Mouse (Mus musculus): Measurements from ENCODE around the gene Gemin5. TPM values are rescaled to one million over a fixed set of nuclear protein-coding genes. Genes with fewer than 3 reads are reported as not detected.
"Not testable (repeated sequence)": the region's sequence is repeated elsewhere in the genome, so short reads cannot be mapped to it uniquely, and the experiment has no call there.

Gene Gemin5
- polyA plus RNA-seq, 1 experiment from 2014 or later = 14.9 TPM

DNA sequence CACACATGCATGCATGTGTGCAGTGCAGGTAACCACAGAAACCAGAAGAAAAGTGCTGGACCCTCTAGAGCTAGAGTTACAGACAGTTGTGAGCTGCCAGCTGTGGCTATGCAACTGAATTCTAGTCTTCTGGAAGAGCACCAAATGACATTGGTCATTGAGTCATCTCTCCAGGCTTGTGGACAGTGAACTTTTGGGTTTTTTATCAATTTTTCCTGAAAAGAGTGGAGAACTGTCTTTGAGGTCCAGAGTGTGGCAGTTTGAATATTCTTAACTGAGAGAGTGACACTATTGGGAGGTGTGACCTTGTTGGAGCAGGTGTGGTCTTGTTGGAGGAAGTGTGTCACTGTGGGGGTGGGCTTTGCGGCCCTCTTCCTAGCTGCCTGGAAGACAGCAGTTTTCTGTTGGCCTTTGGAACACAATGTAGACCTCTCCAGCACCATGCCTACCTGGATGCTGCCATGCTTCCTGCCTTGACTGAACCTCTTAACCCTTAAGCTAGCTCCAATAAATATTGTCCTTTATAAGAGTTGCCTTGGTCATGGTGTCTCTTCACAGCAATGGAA lies 42.1 kb upstream of the Gemin5 start:
- no peaks in the 10 kb centered on the region for H3K27me3 ChIP-seq (ENCODE audit: control insufficient read depth, insufficient read depth, low read length)
- H3K4me1 ChIP-seq (ENCODE audit: control insufficient read depth, insufficient read depth, low read length) = no peaks in the 10 kb centered on the region
- no peak overlapping the region for H3K9ac ChIP-seq (replicated peaks; ENCODE audit: low read depth, low read length)
- H3K36me3 ChIP-seq (ENCODE audit: control insufficient read depth, insufficient read depth, low read length) = no peaks in the 10 kb centered on the region
- no peak overlapping the region for H3K4me2 ChIP-seq (ENCODE audit: low read depth, low read length)
- H3K27ac ChIP-seq (ENCODE audit: low read depth, low read length) = no peak overlapping the region
- 88% methylated on average over 1 of the region's 1 CpGs for WGBS
- H3K4me3 ChIP-seq (ENCODE audit: low read depth, low read length) = no peak overlapping the region
- no peaks in the 10 kb centered on the region for H3K9me3 ChIP-seq (ENCODE audit: control insufficient read depth, low read length)
- no peak for ATAC-seq (ENCODE audit: low read depth)

DNA sequence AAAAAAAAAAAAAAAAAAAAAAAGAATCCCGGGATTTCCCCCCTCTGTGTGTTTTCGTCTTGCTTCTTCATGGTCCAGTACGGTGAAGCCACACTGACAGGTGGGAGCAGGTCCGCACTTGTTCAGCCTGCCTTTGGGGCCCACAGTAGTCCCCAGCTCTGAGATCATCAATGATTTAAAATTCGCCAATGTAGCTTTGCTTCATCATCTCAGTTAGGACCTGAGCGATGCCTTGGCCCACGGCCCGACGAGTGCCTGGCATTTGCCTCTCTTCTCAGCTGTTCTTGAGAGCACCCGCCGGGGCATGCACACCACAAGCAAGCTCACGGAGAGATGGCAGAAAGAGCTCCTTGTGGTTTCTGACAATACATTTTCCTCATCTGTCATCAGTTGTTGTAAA lies 32.7 kb upstream of the Gemin5 start:
- no peak for ATAC-seq (ENCODE audit: low read depth)
- H3K27ac ChIP-seq (ENCODE audit: low read depth, low read length) = no peak overlapping the region
- H3K27me3 ChIP-seq (ENCODE audit: control insufficient read depth, insufficient read depth, low read length) = no peaks in the 10 kb centered on the region
- no peak overlapping the region for H3K9ac ChIP-seq (replicated peaks; ENCODE audit: low read depth, low read length)
- no peak overlapping the region for H3K4me3 ChIP-seq (ENCODE audit: low read depth, low read length)
- H3K4me1 ChIP-seq (ENCODE audit: control insufficient read depth, insufficient read depth, low read length) = no peaks in the 10 kb centered on the region
- 92% methylated on average over 12 of the region's 12 CpGs for WGBS
- no peak overlapping the region for H3K4me2 ChIP-seq (ENCODE audit: low read depth, low read length)
- no peaks in the 10 kb centered on the region for H3K36me3 ChIP-seq (ENCODE audit: control insufficient read depth, insufficient read depth, low read length)
- H3K9me3 ChIP-seq (ENCODE audit: control insufficient read depth, low read length) = no peaks in the 10 kb centered on the region

DNA sequence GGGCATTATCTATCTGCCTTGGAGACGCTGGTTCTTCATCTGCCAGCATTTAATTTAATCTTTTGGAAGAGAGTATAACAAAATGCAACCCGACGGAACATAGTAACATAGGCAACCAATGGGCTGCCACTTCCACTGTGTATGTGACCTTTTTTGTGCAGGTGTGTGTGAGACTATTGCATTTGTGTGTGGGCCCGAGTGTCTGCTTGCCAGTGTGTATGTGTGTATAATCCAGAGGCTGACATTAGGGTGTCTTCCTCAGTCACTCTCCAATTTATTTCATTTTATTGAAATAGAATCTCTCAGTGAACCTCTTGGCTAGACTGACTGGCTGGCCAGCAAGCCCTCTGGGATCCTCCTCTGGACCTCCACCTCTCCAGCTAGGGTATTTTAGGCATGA lies 31.9 kb upstream of the Gemin5 start:
- Histone ChIP-seq H3K27ac (ENCODE audit: low read depth, low read length) (no peak overlapping the region), H3K4me1 (ENCODE audit: control insufficient read depth, insufficient read depth, low read length) (no peaks in the 10 kb centered on the region), H3K4me2 (ENCODE audit: low read depth, low read length) (no peak overlapping the region), H3K9ac (replicated peaks; ENCODE audit: low read depth, low read length) (no peak overlapping the region), H3K27me3 (ENCODE audit: control insufficient read depth, insufficient read depth, low read length) (no peaks in the 10 kb centered on the region), H3K36me3 (ENCODE audit: control insufficient read depth, insufficient read depth, low read length) (no peaks in the 10 kb centered on the region), H3K4me3 (ENCODE audit: low read depth, low read length) (no peak overlapping the region), H3K9me3 (ENCODE audit: control insufficient read depth, low read length) (no peaks in the 10 kb centered on the region)
- 97% methylated on average over 4 of the region's 4 CpGs for WGBS
- no peak for ATAC-seq (ENCODE audit: low read depth)

- Histone ChIP-seq H3K4me3 (ENCODE audit: low read depth, low read length) (peak within 1 kb of the TSS; percentile 32), H3K9ac (replicated peaks; ENCODE audit: low read depth, low read length) (peak within 1 kb of the TSS; percentile 21; the same call in 1 of the 2 replicates), H3K4me2 (ENCODE audit: low read depth, low read length) (peak within 1 kb of the TSS; percentile 55)
- H3K27me3 ChIP-seq (ENCODE audit: control insufficient read depth, insufficient read depth, low read length); H3K27ac ChIP-seq (ENCODE audit: low read depth, low read length); H3K36me3 ChIP-seq (ENCODE audit: control insufficient read depth, insufficient read depth, low read length); H3K9me3 ChIP-seq (ENCODE audit: control insufficient read depth, low read length); H3K4me1 ChIP-seq (ENCODE audit: control insufficient read depth, insufficient read depth, low read length); ATAC-seq (ENCODE audit: low read depth): not testable (repeated sequence)
- 9% methylated on average over 14 of the region's 15 CpGs for WGBS
Observed at GRCm38 (mm10) chr11:58199229-58200037, 31.1 kb upstream of the Gemin5 start, which contains the start of the genes Igtp and Irgm2. Gene Igtp (plus strand): TSS chr11:58199556. Gene Irgm2 (plus strand): TSS chr11:58199618.

GRCm38 (mm10) chr11:58198663-58199062 lies 30.3 kb upstream of the Gemin5 start:
- WGBS = 89% methylated on average over 4 of the region's 4 CpGs

DNA sequence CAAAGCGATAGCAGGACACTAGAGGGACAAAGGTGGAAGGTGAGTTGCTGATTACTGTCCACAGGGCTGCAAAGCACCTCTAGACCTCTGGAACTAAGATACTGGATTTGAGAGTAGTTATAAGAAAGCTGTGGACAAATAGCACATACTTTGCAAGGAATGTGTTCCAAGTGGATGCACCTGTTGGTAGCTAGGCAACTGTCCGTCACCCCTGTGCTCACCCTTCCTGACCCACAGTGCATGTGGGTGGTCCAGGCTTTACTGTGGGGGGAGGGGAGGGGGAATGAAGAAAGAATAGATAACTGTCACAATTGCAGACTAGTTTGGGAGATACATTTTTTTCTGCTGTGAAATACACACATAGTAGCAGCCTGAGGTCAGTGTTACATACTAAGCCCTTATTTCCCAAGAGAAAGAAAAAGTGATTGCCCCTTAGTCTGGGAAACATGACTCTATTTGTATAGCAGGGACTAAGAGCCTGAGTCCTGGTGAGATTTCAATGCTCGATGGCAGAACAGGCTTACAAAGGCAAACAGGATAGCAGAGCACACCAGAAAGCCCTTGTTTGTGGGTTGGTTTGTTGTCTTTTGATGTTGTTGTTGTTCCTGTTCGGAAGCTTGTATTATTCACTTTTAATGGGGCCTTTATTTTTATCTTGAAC lies 25.7 kb upstream of the Gemin5 start:
- Histone ChIP-seq H3K27ac (ENCODE audit: low read depth, low read length) (no peak overlapping the region), H3K4me3 (ENCODE audit: low read depth, low read length) (no peak overlapping the region), H3K4me2 (ENCODE audit: low read depth, low read length) (no peak overlapping the region), H3K9ac (replicated peaks; ENCODE audit: low read depth, low read length) (no peak overlapping the region), H3K36me3 (ENCODE audit: control insufficient read depth, insufficient read depth, low read length) (no peaks in the 10 kb centered on the region), H3K4me1 (ENCODE audit: control insufficient read depth, insufficient read depth, low read length) (no peaks in the 10 kb centered on the region), H3K27me3 (ENCODE audit: control insufficient read depth, insufficient read depth, low read length) (no peaks in the 10 kb centered on the region), H3K9me3 (ENCODE audit: control insufficient read depth, low read length) (no peaks in the 10 kb centered on the region)
- 48% methylated on average over 4 of the region's 4 CpGs for WGBS
- no peak for ATAC-seq (ENCODE audit: low read depth)

More at GRCm38 (mm10) chr11:58198663-58199062, 30.3 kb upstream of the Gemin5 start:
- H3K4me1 ChIP-seq (ENCODE audit: control insufficient read depth, insufficient read depth, low read length) = no peaks in the 10 kb centered on the region
- H3K36me3 ChIP-seq (ENCODE audit: control insufficient read depth, insufficient read depth, low read length) = no peaks in the 10 kb centered on the region
- H3K9ac ChIP-seq (replicated peaks; ENCODE audit: low read depth, low read length) = no peak overlapping the region
- no peaks in the 10 kb centered on the region for H3K27me3 ChIP-seq (ENCODE audit: control insufficient read depth, insufficient read depth, low read length)
- H3K9me3 ChIP-seq (ENCODE audit: control insufficient read depth, low read length) = no peaks in the 10 kb centered on the region
- ATAC-seq (ENCODE audit: low read depth) = no peak
- H3K4me2 ChIP-seq (ENCODE audit: low read depth, low read length) = no peak overlapping the region
- no peak overlapping the region for H3K4me3 ChIP-seq (ENCODE audit: low read depth, low read length)
- H3K27ac ChIP-seq (ENCODE audit: low read depth, low read length) = no peak overlapping the region

DNA sequence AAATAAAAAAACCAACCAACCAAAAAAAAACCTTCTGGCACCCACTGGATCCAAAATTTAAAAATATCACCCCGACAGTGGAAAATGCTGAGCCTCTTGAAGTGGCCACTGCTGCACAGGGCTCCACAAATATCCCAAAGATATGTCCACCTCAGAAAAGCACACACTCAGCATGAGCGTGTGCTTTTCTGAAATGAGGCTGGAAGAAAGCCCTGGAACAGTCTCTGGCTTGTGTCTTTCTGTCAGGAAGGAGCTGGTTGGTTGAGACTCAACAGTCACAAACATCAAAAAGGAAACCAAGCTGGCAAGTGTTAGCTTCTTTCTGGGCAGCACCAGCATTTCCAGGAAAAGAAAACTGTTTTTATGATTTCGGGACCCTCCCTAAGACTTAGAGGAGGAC lies 25.0 kb upstream of the Gemin5 start:
- Histone ChIP-seq H3K4me1 (ENCODE audit: control insufficient read depth, insufficient read depth, low read length) (no peaks in the 10 kb centered on the region), H3K4me3 (ENCODE audit: low read depth, low read length) (no peak overlapping the region), H3K9ac (replicated peaks; ENCODE audit: low read depth, low read length) (no peak overlapping the region), H3K4me2 (ENCODE audit: low read depth, low read length) (no peak overlapping the region), H3K9me3 (ENCODE audit: control insufficient read depth, low read length) (no peaks in the 10 kb centered on the region), H3K27ac (ENCODE audit: low read depth, low read length) (no peak overlapping the region), H3K36me3 (ENCODE audit: control insufficient read depth, insufficient read depth, low read length) (no peaks in the 10 kb centered on the region), H3K27me3 (ENCODE audit: control insufficient read depth, insufficient read depth, low read length) (no peaks in the 10 kb centered on the region)
- WGBS = 90% methylated on average over 3 of the region's 3 CpGs
- ATAC-seq (ENCODE audit: low read depth) = no peak

DNA sequence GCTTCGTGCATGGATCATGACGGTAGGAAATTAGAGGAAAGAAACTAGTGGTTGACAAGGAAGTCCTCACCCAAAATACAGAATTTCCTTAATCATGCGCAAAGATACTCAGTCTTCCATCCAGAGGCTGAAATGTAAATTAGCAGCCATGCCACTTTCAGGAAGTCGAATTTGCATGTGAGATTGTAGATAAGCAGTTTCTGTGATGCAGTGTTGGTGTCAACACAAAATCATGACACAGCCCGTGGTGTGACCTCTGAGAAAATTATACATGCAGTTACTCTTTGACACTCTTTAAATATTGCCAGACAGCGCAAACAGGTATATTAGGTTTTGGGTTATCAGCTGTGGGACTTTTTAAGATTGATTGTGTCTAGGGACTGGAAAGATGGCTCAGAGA lies 21.3 kb upstream of the Gemin5 start:
- Histone ChIP-seq H3K27ac (ENCODE audit: low read depth, low read length) (no peak overlapping the region), H3K9ac (replicated peaks; ENCODE audit: low read depth, low read length) (no peak overlapping the region), H3K4me2 (ENCODE audit: low read depth, low read length) (no peak overlapping the region), H3K9me3 (ENCODE audit: control insufficient read depth, low read length) (no peaks in the 10 kb centered on the region), H3K4me1 (ENCODE audit: control insufficient read depth, insufficient read depth, low read length) (no peaks in the 10 kb centered on the region), H3K4me3 (ENCODE audit: low read depth, low read length) (no peak overlapping the region), H3K36me3 (ENCODE audit: control insufficient read depth, insufficient read depth, low read length) (no peaks in the 10 kb centered on the region), H3K27me3 (ENCODE audit: control insufficient read depth, insufficient read depth, low read length) (no peaks in the 10 kb centered on the region)
- no peak for ATAC-seq (ENCODE audit: low read depth)
- WGBS = 97% methylated on average over 6 of the region's 6 CpGs

GRCm38 (mm10) chr11:58183579-58183978 lies 15.2 kb upstream of the Gemin5 start:
- Histone ChIP-seq H3K9ac (replicated peaks; ENCODE audit: low read depth, low read length) (no peak overlapping the region), H3K9me3 (ENCODE audit: control insufficient read depth, low read length) (no peaks in the 10 kb centered on the region), H3K4me3 (ENCODE audit: low read depth, low read length) (no peak overlapping the region), H3K4me1 (ENCODE audit: control insufficient read depth, insufficient read depth, low read length) (no peaks in the 10 kb centered on the region), H3K4me2 (ENCODE audit: low read depth, low read length) (no peak overlapping the region), H3K36me3 (ENCODE audit: control insufficient read depth, insufficient read depth, low read length) (no peaks in the 10 kb centered on the region), H3K27ac (ENCODE audit: low read depth, low read length) (no peak overlapping the region), H3K27me3 (ENCODE audit: control insufficient read depth, insufficient read depth, low read length) (no peaks in the 10 kb centered on the region)
- WGBS = 92% methylated on average over 3 of the region's 3 CpGs
- no peak for ATAC-seq (ENCODE audit: low read depth)
